Mouse (Mus musculus) heart, embryonic 15.5 days (tissue): ENCODE data around the gene Mrpl57. TPM values are rescaled to one million over a fixed set of nuclear protein-coding genes. Genes with fewer than 3 reads are reported as not detected.
A peak's percentile ranks its signal among the peaks of the same experiment; 100 is the strongest.
"Not testable (repeated sequence)": the region's sequence is repeated elsewhere in the genome, so short reads cannot be mapped to it uniquely, and the experiment has no call there.

Source experiments
- ATAC-seq: fragments of 200-750 bp; cut with Nextera tagmentation; replicated peaks from 2 replicates; pipeline ENCODE4 v1.8.0; 2017; ENCODE audit warnings: low read depth, moderate TSS enrichment; ENCODE audit not compliant: insufficient number of reproducible peaks, insufficient read depth, low FRiP score
- H3K27ac ChIP-seq: fragments of 300-500 bp; sonication (generic); 2 replicates; pipeline ENCODE4 v1.5.1; 2015; ENCODE audit warnings: mild to moderate bottlenecking, inconsistent platforms
- H3K27me3 ChIP-seq: fragments of 300-500 bp; sonication (generic); 2 replicates; pipeline ENCODE4 v1.6.1; 2015; ENCODE audit warnings: inconsistent platforms
- H3K36me3 ChIP-seq: fragments of 300-500 bp; sonication (generic); 2 replicates; pipeline ENCODE4 v1.6.1; 2015; ENCODE audit warnings: mild to moderate bottlenecking, inconsistent platforms
- H3K4me1 ChIP-seq: fragments of 300-500 bp; sonication (generic); replicated peaks from 2 replicates; pipeline ENCODE4 v1.6.1; 2015; ENCODE audit warnings: inconsistent platforms
- H3K4me2 ChIP-seq: fragments of 300-500 bp; sonication (generic); 2 replicates; pipeline ENCODE4 v1.6.1; 2015; ENCODE audit warnings: inconsistent platforms, mild to moderate bottlenecking, moderate library complexity
- H3K4me3 ChIP-seq: fragments of 300-500 bp; sonication (generic); 2 replicates; pipeline ENCODE4 v1.5.1; 2015; ENCODE audit warnings: mild to moderate bottlenecking, inconsistent platforms
- H3K9ac ChIP-seq: fragments of 300-500 bp; sonication (generic); 2 replicates; pipeline ENCODE4 v1.6.1; 2015; ENCODE audit warnings: mild to moderate bottlenecking, inconsistent platforms
- H3K9me3 ChIP-seq: fragments of 300-500 bp; sonication (generic); replicated peaks from 2 replicates; pipeline ENCODE4 v1.6.1; 2016; ENCODE audit warnings: inconsistent platforms
- WGBS: fragments of 180-500 bp; shearing (Covaris S2); methylation state at CpG from one replicate; pipeline ENCODE4 v1.1.7; 2015; ENCODE audit warnings: mixed read lengths; 5-methylcytosine and 5-hydroxymethylcytosine counted together
- polyA plus RNA-seq: library from polyadenylated mRNA; unstranded; fragments of >200 nt; fragmentation: Nextera tagmentation; extraction: Ambion mirVana; gene quantifications from 2 replicates; pipeline ENCODE4 v1.2.1, GENCODE M21; 2015

The Mrpl57 gene
- polyA plus RNA-seq, 1 experiment from 2014 or later: 118 TPM

- H3K27ac ChIP-seq: no peak overlapping the region
- H3K4me3 ChIP-seq: no peak overlapping the region
- H3K4me2 ChIP-seq: no peak overlapping the region
- H3K9ac ChIP-seq: no peak overlapping the region
- H3K9me3 ChIP-seq: no peaks in the 10 kb centered on the region
- 44% methylated on average over 4 of the region's 4 CpGs for WGBS
- peaks cover 51% of the 10 kb centered on the region for H3K36me3 ChIP-seq
- ATAC-seq: no peak
- no peaks in the 10 kb centered on the region for H3K27me3 ChIP-seq
- H3K4me1 ChIP-seq: peaks cover 8% of the 10 kb centered on the region
These were observed 5.2 kb upstream of the Mrpl57 start for GRCm38 (mm10) chr14:57820839-57821238.

- Histone ChIP-seq H3K27ac (peak overlapping the region; percentile 93; the same call in 1 of the 2 replicates), H3K4me1 (peaks cover 18% of the 10 kb centered on the region)
- WGBS: 69% methylated on average over 1 of the region's 1 CpGs
These were observed 1.2 kb downstream of the Mrpl57 start for GRCm38 (mm10) chr14:57827284-57827683.

GRCm38 (mm10) chr14:57833526-57833925, 7.5 kb downstream of the Mrpl57 start:
- no peaks in the 10 kb centered on the region for H3K4me1 ChIP-seq
- 92% methylated on average over 2 of the region's 2 CpGs for WGBS
- peaks cover 32% of the 10 kb centered on the region for H3K36me3 ChIP-seq
- no peak overlapping the region for H3K9ac ChIP-seq
- no peaks in the 10 kb centered on the region for H3K9me3 ChIP-seq
- no peaks in the 10 kb centered on the region for H3K27me3 ChIP-seq
- no peak overlapping the region for H3K4me3 ChIP-seq
- no peak overlapping the region for H3K27ac ChIP-seq
- ATAC-seq: no peak
- no peak overlapping the region for H3K4me2 ChIP-seq

More at GRCm38 (mm10) chr14:57827284-57827683, 1.2 kb downstream of the Mrpl57 start:
- peaks cover 8% of the 10 kb centered on the region for H3K36me3 ChIP-seq
- H3K9me3 ChIP-seq: no peaks in the 10 kb centered on the region
- H3K4me2 ChIP-seq: peak overlapping the region; percentile 73
- H3K4me3 ChIP-seq: peak overlapping the region; percentile 71
- no peak for ATAC-seq
- H3K27me3 ChIP-seq: no peaks in the 10 kb centered on the region
- H3K9ac ChIP-seq: peak overlapping the region; percentile 84; the same call in 1 of the 2 replicates

- ATAC-seq: no peak
- Histone ChIP-seq H3K4me2 (no peak overlapping the region), H3K36me3 (peaks cover 39% of the 10 kb centered on the region), H3K9ac (no peak overlapping the region), H3K4me3 (no peak overlapping the region), H3K9me3 (no peaks in the 10 kb centered on the region), H3K4me1 (no peaks in the 10 kb centered on the region), H3K27ac (no peak overlapping the region), H3K27me3 (no peaks in the 10 kb centered on the region)
- 76% methylated on average over 10 of the region's 10 CpGs for WGBS
These were observed 9.1 kb downstream of the Mrpl57 start for GRCm38 (mm10) chr14:57835157-57835556.

- Histone ChIP-seq H3K4me2 (no peak overlapping the region), H3K4me3 (no peak overlapping the region), H3K36me3 (peaks cover 50% of the 10 kb centered on the region), H3K9ac (no peak overlapping the region), H3K27me3 (no peaks in the 10 kb centered on the region), H3K9me3 (no peaks in the 10 kb centered on the region), H3K4me1 (no peaks in the 10 kb centered on the region), H3K27ac (no peak overlapping the region)
- no peak for ATAC-seq
- 84% methylated on average over 3 of the region's 3 CpGs for WGBS
These were observed 18.5 kb downstream of the Mrpl57 start for GRCm38 (mm10) chr14:57844535-57844934.

- ATAC-seq, H3K9ac ChIP-seq, H3K4me2 ChIP-seq, H3K27ac ChIP-seq, H3K9me3 ChIP-seq, H3K27me3 ChIP-seq, H3K4me1 ChIP-seq, H3K4me3 ChIP-seq: not testable (repeated sequence)
- peaks cover 30% of the 10 kb centered on the region for H3K36me3 ChIP-seq
- 89% methylated on average over 5 of the region's 5 CpGs for WGBS
These were observed 22.0 kb downstream of the Mrpl57 start for GRCm38 (mm10) chr14:57848061-57848460.

- 87% methylated on average over 2 of the region's 2 CpGs for WGBS
- no peak for ATAC-seq
- Histone ChIP-seq H3K4me2 (no peak overlapping the region), H3K4me3 (no peak overlapping the region), H3K4me1 (no peaks in the 10 kb centered on the region), H3K9me3 (no peaks in the 10 kb centered on the region), H3K27me3 (no peaks in the 10 kb centered on the region), H3K9ac (no peak overlapping the region), H3K36me3 (peaks cover 30% of the 10 kb centered on the region), H3K27ac (no peak overlapping the region)
These were observed 22.6 kb downstream of the Mrpl57 start for GRCm38 (mm10) chr14:57848646-57849045.

DNA sequence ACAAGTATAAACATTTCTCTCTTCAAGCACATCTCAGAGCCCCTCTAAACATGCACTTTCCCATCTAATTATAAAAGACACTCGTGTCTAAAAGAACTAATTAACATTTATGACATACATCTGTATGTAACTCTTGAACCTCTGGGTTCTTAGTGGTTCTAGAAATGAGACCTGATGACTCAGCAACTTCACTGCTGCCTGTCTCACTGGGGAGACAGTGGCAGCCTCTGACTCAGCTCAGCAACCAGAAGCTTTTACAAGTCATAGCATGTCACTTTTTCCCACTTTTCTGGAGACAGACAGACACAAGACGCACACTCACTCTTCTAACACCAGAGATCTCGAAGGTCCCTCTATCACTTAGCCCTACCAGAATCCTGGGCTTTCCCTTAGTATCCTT, 24.3 kb downstream of the Mrpl57 start:
- no peak overlapping the region for H3K27ac ChIP-seq
- H3K4me1 ChIP-seq: no peaks in the 10 kb centered on the region
- H3K4me2 ChIP-seq: no peak overlapping the region
- no peak overlapping the region for H3K4me3 ChIP-seq
- H3K9ac ChIP-seq: no peak overlapping the region
- no peaks in the 10 kb centered on the region for H3K9me3 ChIP-seq
- H3K36me3 ChIP-seq: peaks cover 24% of the 10 kb centered on the region
- ATAC-seq: no peak
- WGBS: 85% methylated on average over 3 of the region's 3 CpGs
- no peaks in the 10 kb centered on the region for H3K27me3 ChIP-seq

DNA sequence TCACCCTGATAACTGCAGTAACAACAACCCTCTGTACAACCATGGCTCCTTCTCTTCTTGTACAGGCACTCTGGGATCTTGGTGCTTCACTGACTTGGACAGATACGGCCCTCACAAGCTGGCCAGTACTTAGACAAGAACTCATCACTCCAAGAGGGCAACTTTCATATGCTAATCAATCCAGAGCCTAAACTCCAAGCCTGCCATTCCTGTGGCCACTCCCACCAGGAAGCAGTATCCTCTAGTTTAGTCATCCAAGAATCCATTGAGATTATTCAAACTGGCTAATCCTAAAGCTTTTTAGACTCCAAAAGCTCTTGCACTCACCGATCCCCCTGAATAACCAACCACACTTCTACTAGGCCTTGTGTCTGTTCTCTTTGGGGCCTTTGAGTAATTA, 26.9 kb downstream of the Mrpl57 start:
- no peak for ATAC-seq
- H3K27me3 ChIP-seq: no peaks in the 10 kb centered on the region
- no peak overlapping the region for H3K9ac ChIP-seq
- H3K9me3 ChIP-seq: no peaks in the 10 kb centered on the region
- H3K4me1 ChIP-seq: no peaks in the 10 kb centered on the region
- H3K4me2 ChIP-seq: no peak overlapping the region
- 80% methylated on average over 2 of the region's 2 CpGs for WGBS
- no peak overlapping the region for H3K27ac ChIP-seq
- H3K36me3 ChIP-seq: peaks cover 18% of the 10 kb centered on the region
- H3K4me3 ChIP-seq: no peak overlapping the region

- H3K9ac ChIP-seq, H3K27me3 ChIP-seq, H3K9me3 ChIP-seq, H3K4me2 ChIP-seq, H3K4me1 ChIP-seq, H3K4me3 ChIP-seq, H3K27ac ChIP-seq, ATAC-seq: not testable (repeated sequence)
- H3K36me3 ChIP-seq: peaks cover 18% of the 10 kb centered on the region
These were observed 30.0 kb downstream of the Mrpl57 start for GRCm38 (mm10) chr14:57856037-57856436.

DNA sequence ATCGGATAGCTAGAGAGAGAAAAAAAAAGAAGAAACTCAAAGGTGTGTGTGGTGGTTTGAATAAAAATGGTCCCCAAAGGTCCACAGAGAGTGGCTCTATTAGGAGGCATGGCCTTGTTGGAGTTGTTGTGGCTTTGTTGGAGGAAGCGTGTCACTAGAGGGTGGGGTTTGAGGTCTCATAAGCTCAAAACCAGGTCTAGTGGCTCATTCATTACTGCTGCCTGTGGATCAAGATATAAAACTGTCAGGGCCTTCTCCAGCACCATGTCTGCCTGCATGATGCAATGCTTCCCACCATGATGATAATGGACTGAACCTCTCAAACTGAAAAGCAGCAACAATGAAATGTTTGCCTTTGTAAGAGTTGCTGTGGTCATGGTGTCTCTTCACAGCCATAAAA, 32.6 kb downstream of the Mrpl57 start:
- Histone ChIP-seq H3K4me1 (no peaks in the 10 kb centered on the region), H3K9me3 (no peaks in the 10 kb centered on the region), H3K27me3 (no peaks in the 10 kb centered on the region), H3K4me3 (no peak overlapping the region), H3K27ac (no peak overlapping the region), H3K36me3 (peaks cover 18% of the 10 kb centered on the region), H3K4me2 (no peak overlapping the region), H3K9ac (no peak overlapping the region)
- ATAC-seq: no peak
- whole genome bisulfite sequencing: 88% methylated on average over 2 of the region's 2 CpGs

DNA sequence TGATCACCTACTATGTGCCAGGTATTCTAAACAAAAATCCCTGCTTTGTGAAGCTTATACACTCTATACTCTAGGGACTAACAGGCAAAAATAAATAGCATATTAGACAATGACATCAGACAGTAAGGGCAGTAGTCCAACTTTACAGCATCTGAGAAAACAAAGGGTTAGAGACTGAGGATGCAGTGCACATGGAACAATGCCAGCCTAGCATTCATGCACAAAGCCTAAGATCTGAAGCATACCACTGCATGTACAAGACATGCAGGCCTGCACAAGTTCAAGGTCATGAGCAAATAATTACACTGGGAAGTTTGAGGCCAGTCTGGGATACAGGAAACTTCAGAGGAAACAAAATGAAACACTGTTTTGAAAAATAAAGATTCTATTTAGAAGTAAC, 33.5 kb downstream of the Mrpl57 start:
- Histone ChIP-seq H3K4me3 (no peak overlapping the region), H3K4me2 (no peak overlapping the region), H3K4me1 (no peaks in the 10 kb centered on the region), H3K27ac (peak overlapping the region; percentile 53; the same call in 1 of the 2 replicates), H3K36me3 (peaks cover 17% of the 10 kb centered on the region), H3K9ac (no peak overlapping the region), H3K9me3 (no peaks in the 10 kb centered on the region), H3K27me3 (no peaks in the 10 kb centered on the region)
- no peak for ATAC-seq
